Comparison of ENCODE assay signal across 24 mouse cellular contexts in genomic region chr6:83548346-83548745, GRCm38 (mm10). TPM values are rescaled to one million over a fixed set of nuclear protein-coding genes. Genes with fewer than 3 reads are reported as not detected.
DNase-seq lines count a peak whose midpoint lies in the region; ATAC-seq and TF ChIP-seq lines count a peak whose summit lies in the region.
"Had no signal": no experiment of that assay in that cellular context is flagged by ENCODE, and none has a peak within 500 bp of the region (broad histone marks: within the 10 kb centered on the region; RNA-seq: fewer than 3 reads in every experiment).

No protein-coding gene starts in this region.

- DNase-seq in embryo, embryonic 10.5 days (ENCODE audit: low spot score) = peak; percentile 15
- DNase-seq in kidney, adult 2 months = peak; percentile 73
- peak; percentile 43 for DNase-seq in kidney, postnatal 0 days (ENCODE audit: low spot score)
- DNase-seq in retina, postnatal 1 day = peak; percentile 56
- DNase-seq in cerebellum, adult 11-12 months = no peak
- DNase-seq in cerebellum, postnatal 25 days = no peak
- DNase-seq: adrenal gland, adult 2 months; B cell, adult 2 months; cerebellum, adult 8-10 months; gastrocnemius, postnatal 25 days; heart, adult 11 months; heart, postnatal 36 days; liver, postnatal 0 days; lung, postnatal 36 days had no signal

- no peaks in the 10 kb centered on the region for H3K4me1 ChIP-seq in kidney, adult 2 months (ENCODE audit: control insufficient read depth, insufficient read depth, low read length)
- H3K4me1 ChIP-seq in kidney, postnatal 0 days (replicated peaks; ENCODE audit: insufficient read depth, low read length) = no peaks in the 10 kb centered on the region
- H3K4me1 ChIP-seq: heart, embryonic 15.5 days; hindbrain, embryonic 13.5 days; liver, embryonic 12.5 days had no signal

- H3K27ac ChIP-seq in kidney, adult 2 months (ENCODE audit: insufficient read depth, low read depth, low read length) = no peak overlapping the region
- no peak overlapping the region for H3K27ac ChIP-seq in kidney, postnatal 0 days
- H3K27ac ChIP-seq: heart, embryonic 10.5 days; heart, embryonic 15.5 days; hindbrain, embryonic 13.5 days; layer of hippocampus, adult 2 months; liver, embryonic 12.5 days had no signal

- no peak overlapping the region for H3K4me3 ChIP-seq in kidney, adult 2 months (ENCODE audit: insufficient read depth, low read depth, low read length)
- no peak overlapping the region for H3K4me3 ChIP-seq in kidney, postnatal 0 days (replicated peaks; ENCODE audit: low read depth, low read length)
- H3K4me3 ChIP-seq: heart, embryonic 10.5 days; heart, embryonic 15.5 days; hindbrain, embryonic 13.5 days; layer of hippocampus, adult 2 months; liver, embryonic 12.5 days had no signal

- no peak overlapping the region for H3K9ac ChIP-seq in kidney, postnatal 0 days (ENCODE audit: low read depth, low read length)
- H3K9ac ChIP-seq: heart, embryonic 15.5 days; hindbrain, embryonic 13.5 days; liver, embryonic 12.5 days; liver, postnatal 0 days had no signal

- TF ChIP-seq CTCF in kidney, adult 2 months (conservative IDR thresholded peaks at IDR 0.05; ENCODE audit: insufficient read depth, insufficient read length, low read depth, low read length) = no peak
- TF ChIP-seq CTCF in kidney, postnatal 0 days (IDR thresholded peaks at IDR 0.05; ENCODE audit: low read depth) = no peak

- H3K4me2 ChIP-seq in kidney, postnatal 0 days (ENCODE audit: low read length) = no peak overlapping the region
- H3K4me2 ChIP-seq: heart, embryonic 15.5 days; hindbrain, embryonic 13.5 days; liver, embryonic 12.5 days; midbrain, embryonic 11.5 days had no signal

- TF ChIP-seq POLR2A in kidney, adult 2 months (IDR thresholded peaks at IDR 0.05; ENCODE audit: low read depth, low read length) = no peak

- no peaks in the 10 kb centered on the region for H3K9me3 ChIP-seq in kidney, postnatal 0 days (replicated peaks; ENCODE audit: low read length)
- H3K9me3 ChIP-seq: heart, embryonic 10.5 days; heart, embryonic 15.5 days; hindbrain, embryonic 13.5 days; liver, embryonic 12.5 days had no signal

- H3K27me3 ChIP-seq in kidney, adult 2 months (replicated peaks; ENCODE audit: control insufficient read depth, insufficient read depth, low read length) = no peaks in the 10 kb centered on the region
- no peaks in the 10 kb centered on the region for H3K27me3 ChIP-seq in kidney, postnatal 0 days (ENCODE audit: insufficient read depth, low read length)
- H3K27me3 ChIP-seq: heart, embryonic 15.5 days; hindbrain, embryonic 13.5 days; liver, embryonic 12.5 days had no signal

- WGBS in kidney, adult 2 months = 33% methylated on average over 5 of the region's 5 CpGs
- 22% methylated on average over 5 of the region's 5 CpGs for WGBS in kidney, postnatal 0 days

- H3K36me3 ChIP-seq in kidney, adult 2 months (ENCODE audit: control insufficient read depth, insufficient read depth, low read length) = peaks cover 2% of the 10 kb centered on the region
- peaks cover 38% of the 10 kb centered on the region; the same call in 1 of the 2 replicates for H3K36me3 ChIP-seq in kidney, postnatal 0 days (ENCODE audit: insufficient read depth, low read length)

- ATAC-seq in kidney, postnatal 0 days (replicated peaks; ENCODE audit: low FRiP score, low read depth) = 0 out of 2 replicates have a peak, but pooled peaks have one; percentile 54
- ATAC-seq: activated CD4-positive, CD25-positive, alpha-beta regulatory T cell, adult 4 months; forebrain, embryonic 14.5 days; intestine, embryonic 16.5 days; liver, embryonic 12.5 days; liver, postnatal 0 days; midbrain, embryonic 16.5 days had no signal

RNA-seq across cellular contexts. Expression of gene Actg2, which starts 12.3 kb away (rescaled TPM):
- polyA plus RNA-seq in kidney, adult 2 months (2012; rRNA removed) = 2.0 and 10.5 TPM in 2 replicates
- 21.8 and 28.8 TPM in 2 replicates for polyA plus RNA-seq in kidney, postnatal 0 days (2015; fragmentation: Nextera tagmentation; extraction: Ambion mirVana)

RNA-seq across cellular contexts. Expression of gene Stambp, which starts 24.2 kb away (rescaled TPM):
- 13.9 and 15.7 TPM in 2 replicates for polyA plus RNA-seq in kidney, adult 2 months (2012; rRNA removed)
- 30.2 and 31.2 TPM in 2 replicates for polyA plus RNA-seq in kidney, postnatal 0 days (2015; fragmentation: Nextera tagmentation; extraction: Ambion mirVana)

RNA-seq across cellular contexts. Expression of gene Dguok, which starts 41.6 kb away (rescaled TPM):
- 50.0 and 50.5 TPM in 2 replicates for polyA plus RNA-seq in kidney, adult 2 months (2012; rRNA removed)
- 73.0 and 75.5 TPM in 2 replicates for polyA plus RNA-seq in kidney, postnatal 0 days (2015; fragmentation: Nextera tagmentation; extraction: Ambion mirVana)

Comparison
In these comparisons a context has a peak if more than half of its experiments do, and no peak if none do; other contexts are left out.
1. DNase-seq: peak in embryo, embryonic 10.5 days (single experiment), kidney, adult 2 months (single experiment), kidney, postnatal 0 days (single experiment) and retina, postnatal 1 day (single experiment); none in cerebellum, adult 11-12 months (single experiment) and cerebellum, postnatal 25 days (0 of 2).